Mouse (Mus musculus) spleen, postnatal 36 days (tissue): ENCODE data around the gene Fbxo31.

ENCODE experiments used
- DNase-seq, 2 experiments: peaks; one replicate each; pipeline ENCODE4 v3.0.0; 2022; ENCODE audit warnings: low spot score in 2 of 2, mixed read lengths in 1 of 2

Fbxo31 gene

DNA sequence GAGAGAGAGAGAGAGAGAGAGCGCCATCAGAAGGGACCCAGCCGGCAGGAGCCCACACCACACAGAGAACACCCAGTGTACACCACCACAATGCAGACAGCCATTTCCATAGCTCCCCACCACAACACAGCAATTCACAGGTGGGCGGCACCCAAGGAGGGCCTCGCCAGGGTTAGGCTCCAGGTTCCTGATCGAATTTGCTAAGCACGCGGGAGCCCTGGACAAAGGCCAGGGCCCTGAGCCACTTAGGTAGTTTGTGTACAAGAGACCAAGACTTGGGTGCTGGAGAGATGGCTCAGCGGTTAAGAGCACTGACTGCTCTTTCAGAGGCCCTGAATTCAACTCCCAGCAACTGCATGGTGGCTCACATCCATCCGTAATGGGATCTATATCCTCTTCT is 26.1 kb downstream of the Fbxo31 start:
- no peak for DNase-seq

DNA sequence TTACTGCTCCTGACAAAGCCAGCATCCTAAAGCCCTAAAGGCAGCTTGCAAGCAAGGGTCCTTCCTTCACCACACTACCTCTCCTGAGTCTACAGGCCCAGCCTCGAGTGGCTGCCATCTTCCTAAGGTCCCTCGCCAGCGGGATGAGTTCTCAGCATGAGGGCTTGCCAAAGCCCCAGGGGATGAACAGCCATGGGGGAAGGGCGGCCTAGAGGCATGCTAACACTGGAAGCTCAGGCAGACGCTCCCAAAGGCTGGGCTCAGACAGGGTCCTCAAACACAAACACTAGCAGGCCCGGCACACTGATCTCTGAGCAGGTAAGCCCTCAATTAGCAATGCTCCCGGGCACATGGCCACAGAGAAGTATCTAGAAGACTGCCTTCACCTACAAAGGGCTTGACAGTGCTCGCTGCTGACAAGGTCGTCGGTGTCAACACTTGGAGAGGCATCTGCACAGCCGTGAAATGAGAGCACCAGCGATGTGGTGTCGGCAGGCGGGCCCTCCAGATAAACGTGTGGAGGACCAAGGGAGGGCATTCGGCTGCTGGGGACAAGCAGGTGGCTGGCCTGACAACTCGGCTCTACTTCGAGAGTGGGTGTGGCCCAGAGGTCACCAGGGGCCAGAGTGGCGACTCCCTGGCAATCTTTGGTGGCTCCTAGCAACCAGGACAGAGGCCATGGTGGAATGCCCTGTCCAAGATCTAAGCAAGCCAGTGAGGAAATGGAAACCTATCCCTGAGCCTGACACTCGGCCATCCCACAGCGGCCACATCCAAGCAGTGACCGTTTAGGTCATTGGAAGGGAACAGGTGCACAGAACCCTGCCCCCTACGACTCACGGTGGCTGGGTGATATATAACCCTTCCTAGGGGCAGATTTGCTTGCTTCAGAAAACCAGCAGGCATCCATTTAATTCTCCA is 27.3 kb downstream of the Fbxo31 start:
- DNase-seq: no peak

DNA sequence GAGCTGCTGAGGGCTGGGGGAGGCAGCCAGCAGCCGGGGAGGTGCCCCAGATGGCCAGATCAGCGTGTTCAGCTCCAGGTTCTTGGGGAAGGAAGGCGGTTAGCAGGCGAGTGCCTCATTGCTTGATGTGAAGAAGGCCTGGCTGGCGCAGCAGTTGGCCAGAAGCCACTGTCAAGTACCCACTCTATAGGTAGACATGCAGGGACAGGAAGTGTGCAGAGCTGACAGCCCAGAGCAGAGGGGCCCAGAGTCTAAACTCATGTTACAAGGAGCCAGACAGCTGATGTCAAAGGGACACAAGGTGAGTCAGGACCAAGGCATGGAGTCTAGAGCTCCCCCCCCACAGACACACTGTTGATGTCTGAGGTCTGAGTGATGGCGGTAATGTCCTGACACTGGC is 28.6 kb downstream of the Fbxo31 start:
- no peak for DNase-seq

DNA sequence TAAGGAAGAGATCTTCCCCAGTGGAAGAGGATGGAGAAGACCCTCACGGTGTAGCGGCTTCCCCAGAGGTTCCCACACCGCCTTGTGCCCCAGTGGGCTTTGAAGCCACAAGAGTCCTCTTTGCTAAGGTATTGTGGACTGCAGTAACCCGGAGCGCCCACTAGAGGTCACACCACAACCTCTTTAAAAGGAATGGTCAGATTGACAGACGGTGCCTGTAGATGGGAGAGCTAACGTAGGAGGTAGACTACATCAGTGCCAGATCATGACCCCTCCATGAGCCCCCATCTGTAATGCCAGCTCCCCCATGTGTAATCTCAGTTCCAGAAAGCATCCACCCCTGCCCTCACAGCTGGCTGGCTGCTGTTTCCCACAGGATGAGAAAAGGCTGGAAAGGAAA is 31.5 kb downstream of the Fbxo31 start:
- DNase-seq: peak; percentile 45 to 66

DNA sequence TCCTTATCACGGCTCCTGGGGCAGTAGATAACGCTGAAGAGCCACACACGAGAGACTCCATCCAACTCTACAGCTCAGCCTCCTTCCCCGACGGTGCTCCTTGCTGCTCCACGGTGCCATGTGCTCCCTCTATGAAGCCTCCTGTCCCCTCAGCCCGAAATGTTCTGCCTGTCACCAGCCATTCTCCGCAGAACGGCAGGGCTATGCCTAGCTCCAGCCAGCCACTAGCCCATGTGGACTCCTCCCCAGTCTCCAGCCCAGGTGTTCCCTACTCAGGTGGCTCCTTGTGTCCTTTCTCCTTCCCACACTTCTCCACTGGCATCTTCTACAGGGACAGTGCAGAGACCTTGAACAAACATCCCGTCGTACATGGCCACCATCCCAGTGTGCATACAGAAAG is 33.7 kb downstream of the Fbxo31 start:
- no peak for DNase-seq

DNA sequence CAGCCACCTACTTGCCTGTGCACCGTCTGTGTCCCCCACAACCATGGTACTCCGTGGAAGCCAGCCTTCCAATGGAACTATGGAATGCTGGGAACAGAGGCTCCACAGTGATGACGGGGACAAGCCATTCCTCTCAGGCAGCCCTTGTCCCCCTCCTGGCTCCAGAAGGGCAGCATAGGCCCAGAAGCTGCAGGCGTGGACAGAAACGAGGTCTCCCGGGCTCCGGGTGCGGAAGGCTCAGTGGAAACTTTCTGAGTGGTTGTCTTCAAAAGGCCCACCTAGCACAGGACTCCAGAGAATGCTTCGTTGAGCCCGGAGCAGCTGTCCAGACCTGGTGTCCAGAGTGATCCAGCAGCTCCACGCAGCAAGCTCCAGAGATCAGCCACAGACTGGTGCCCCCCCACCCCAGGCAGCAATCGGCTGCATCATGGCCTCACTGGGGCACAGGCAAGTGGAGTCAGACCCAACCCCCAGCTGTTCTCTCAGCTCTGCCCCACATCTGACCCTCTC is 34.3 kb downstream of the Fbxo31 start, which contains the start of gene 1700018B08Rik:
Gene 1700018B08Rik, minus strand, starts transcription at position 45 of the 510 bp plus-strand sequence.
- no peak for DNase-seq

DNA sequence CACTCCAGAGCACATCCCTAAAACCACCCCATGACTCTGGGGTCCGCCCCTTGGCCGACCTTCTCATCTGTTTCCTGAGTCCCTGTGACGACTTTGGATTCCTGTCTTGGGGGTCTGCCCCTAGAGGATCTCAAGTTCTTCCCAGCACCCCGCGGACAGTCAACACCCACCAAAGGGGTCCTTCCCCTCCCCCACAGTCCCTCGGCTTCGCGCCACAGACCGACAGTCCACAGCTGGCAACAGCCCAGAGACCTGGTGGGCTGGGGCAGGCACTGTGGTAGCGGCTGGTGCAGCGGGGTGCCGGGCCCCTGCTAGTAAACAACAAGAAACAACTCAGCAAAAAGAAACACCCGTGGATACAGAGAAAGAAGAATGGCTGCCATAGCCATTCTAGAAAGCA is 35.7 kb downstream of the Fbxo31 start:
- DNase-seq: no peak

DNA sequence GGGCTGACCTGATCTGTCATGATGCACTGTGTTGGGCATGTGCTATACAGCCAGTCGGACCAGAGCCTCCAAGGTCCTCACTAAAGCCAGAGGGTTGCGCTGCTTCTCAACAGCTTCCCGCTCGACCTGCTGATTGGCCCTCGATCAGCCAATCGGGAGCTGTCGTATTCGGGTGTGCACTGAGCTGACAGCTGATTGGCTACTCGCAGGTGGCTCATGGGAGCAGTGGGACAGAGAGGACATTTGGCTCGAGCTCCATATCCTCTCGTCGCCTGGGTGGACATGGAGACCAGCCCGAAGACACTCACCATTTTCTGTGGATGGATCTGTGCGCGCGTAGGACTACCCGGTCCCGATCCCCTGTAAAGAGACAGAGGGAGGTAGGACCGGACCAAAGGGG is 36.7 kb downstream of the Fbxo31 start:
- no peak for DNase-seq

DNA sequence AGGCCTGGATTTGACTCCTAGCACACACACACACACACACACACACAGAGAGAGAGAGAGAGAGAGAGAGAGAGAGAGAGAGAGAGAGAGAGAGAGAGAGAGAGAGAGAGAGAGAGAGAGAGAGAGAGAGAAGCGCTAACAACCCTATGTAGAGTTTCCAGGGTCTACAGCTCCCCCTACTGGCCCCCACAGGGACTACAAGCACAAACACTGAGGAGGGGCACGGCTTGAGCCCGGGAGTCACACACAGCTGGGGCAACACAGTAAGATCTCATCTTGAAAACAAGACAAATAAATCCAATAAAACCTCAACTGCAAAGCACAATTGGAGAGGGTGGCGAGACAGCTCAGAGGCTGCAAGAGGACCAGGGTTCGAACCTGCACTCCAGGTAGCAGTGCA is 46.2 kb downstream of the Fbxo31 start:
- no peak for DNase-seq

DNA sequence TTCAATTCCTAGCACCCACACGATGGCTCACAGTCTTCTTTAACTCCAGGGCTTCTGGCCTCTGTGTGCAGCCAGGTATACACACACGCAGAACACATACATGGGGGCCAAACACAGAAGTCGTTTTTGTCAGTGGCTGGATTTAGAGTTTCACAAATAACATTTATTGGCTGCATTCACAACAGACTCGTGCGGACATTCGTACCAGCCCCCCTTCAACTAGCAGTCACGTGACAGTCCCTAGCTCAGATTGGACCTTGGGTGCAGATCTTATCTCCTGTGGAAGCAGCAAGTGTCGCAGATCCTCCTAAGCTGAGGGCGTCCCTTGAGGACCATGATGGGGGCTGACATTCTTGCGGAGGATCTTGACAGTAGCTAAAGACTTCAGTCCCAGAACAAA is 48.0 kb downstream of the Fbxo31 start:
- no peak for DNase-seq

DNA sequence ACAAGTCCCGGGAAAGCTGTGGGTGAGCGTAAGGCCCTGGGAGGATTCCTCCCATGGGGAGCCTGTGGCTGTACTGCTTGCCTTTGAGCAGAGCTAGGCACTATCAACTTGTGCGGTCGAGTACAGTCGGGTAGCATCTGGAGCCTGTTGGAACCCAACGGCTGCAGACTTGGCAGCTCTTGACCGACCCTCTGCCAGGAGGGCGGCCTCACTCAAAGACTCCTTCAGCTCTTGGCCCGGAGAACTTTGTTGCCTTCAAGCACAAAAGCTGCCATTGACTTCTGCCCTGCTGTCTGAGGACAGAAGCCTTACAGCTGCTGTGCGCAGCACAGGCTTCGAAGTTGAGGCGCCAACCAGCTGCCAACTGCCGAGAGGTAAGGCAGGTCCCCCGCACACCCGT is 49.8 kb downstream of the Fbxo31 start:
- DNase-seq: no peak

DNA sequence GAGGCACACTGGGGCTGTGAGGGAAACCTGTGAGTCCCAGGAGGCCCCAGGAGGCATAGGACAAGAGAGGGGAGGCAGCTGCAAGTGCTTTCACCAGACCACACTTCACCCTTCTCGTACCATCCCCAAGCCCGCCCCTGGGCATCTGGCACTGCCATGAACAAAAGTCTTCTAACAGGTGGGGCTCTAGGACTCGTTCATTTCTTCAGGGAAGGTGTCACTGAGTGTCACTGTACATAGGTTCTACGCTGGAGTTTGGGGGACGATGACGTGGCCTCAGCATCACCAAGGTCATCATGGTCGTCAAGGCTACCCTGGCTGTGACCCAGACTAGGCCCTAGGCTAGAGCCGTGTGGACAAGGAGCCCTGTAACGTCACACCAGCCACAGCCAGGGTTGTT is 50.9 kb downstream of the Fbxo31 start:
- no peak for DNase-seq

DNA sequence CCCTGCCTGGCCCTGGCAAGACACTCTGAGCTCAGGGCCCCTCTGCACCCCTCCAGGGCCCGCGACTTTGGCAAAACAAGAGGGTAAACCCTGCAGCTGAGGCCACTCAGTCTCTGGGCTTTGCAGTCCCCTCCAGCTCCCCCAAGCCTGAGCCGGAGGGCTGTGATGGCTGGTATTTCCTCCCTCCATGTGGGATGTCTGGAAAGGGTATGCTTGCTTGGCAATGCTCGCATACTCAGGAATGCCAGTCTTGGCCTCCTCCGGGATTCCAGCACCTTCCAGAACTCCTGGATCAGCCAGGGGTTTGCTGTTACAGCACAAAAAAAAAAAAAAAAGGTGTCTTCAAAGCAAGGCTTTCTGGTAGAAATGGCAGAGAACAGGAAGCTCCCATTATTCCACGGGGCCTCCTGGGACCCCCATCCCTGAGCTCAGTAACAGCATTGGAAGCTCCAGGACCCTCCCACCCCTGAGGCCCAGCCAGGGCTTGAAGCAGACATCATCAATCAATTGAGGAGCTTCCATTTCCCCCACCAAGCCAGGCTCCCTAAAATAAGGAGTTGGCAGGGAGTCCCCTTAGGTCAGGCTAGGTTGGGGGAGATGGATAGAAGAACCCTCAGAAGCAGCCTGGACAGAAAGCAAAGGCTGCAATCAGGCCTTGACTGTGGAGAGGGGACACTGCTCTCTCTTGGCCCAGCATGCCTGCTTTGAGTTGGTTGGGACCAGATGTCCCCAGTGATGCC is 51.6 kb downstream of the Fbxo31 start:
- DNase-seq: no peak

DNA sequence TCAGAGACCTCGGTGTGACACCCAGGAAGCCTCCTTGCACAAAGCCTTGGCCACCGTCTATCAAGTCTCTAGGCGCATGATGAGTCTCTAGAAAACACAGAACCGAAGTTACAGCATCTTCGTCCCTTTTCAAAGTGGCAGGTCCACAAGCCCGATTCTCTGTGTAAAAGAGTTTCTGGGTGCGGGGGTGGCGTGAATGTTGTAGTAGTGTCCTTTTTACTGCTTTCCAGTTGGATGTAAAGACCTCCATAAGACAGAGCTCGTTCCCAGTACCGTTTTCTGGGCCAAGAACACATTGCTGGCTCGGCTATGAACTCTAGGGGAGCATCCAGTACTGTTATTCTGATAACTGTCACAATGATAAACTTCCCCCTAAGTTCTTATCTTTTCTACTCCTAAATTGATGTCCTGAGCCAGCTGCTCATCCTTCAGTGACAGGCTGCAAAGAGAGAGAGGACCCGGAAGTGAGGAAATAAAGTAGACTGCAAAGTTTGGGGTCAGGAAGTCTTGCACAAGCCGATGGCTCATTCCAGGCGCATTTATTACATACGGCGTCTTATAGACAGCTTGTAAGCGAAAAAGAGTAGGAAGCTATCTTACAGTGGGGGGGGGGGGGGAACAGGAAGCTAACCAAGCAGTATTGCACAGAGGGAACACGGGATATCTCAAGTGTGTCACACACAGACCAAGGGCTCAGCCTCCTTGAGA is 53.3 kb downstream of the Fbxo31 start:
- no peak for DNase-seq

DNA sequence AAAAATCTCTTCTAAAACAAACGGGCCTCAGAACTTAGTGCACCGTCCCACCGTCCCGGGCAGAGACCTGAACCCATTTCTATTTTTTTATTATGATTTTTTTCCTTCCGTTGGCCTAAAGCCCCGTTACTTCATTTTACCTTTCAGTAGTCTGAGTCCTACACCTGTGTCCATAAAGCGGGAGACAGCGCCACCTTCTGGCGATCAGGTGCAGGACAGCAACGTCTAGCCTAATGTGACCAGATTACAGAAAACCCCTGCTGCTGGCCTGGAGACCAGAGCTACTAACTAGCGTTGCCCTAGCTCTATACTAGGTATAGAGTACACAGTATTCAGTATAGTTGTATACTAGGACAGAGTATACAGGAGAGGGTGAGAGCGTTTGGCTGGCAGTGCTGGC is 65.2 kb downstream of the Fbxo31 start:
- peak; percentile 48 to 54 for DNase-seq

DNA sequence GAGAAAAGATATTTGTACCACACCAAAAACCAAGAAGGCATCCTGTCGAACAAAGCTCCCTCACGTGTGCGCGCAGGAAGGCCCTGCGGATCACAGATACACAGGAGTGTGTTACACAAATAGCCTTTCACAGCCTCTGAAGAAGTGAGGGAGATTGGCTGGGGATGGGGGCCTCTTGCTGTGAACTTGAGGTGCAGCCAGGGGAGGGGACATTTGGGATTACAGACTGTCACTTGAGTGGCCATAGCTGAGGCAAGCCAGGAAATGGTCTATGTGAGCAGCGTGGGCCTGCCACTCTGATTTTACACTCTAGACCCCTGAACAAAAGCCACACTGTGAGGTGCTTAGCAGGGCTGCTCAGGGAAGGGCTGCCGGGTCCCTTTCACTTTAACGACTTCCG is 66.9 kb downstream of the Fbxo31 start:
- DNase-seq: no peak
